Mouse (Mus musculus): Measurements from ENCODE around the gene Gabbr2.

DNA sequence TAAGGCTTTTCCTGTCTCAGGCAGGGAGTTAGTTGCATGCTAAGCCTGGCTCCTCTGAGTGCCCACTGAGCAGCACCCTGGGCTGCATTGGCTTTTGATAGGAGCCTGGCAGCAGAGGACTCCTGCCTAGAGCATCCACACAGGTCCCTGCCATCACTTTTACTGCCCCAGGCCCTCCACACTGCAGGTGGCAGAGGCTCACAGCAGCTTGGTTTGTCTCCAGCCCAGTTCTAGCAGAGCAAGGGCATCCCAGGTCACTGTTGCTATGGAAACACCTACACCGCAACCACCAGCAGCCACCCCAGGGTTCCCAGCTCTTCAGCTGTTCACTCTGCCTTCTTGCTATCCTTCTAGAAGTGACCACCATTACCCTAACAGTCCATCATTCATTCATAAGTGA is 263.4 kb downstream of the Gabbr2 start:
- TF ChIP-seq EP300 (optimal IDR thresholded peaks at IDR 0.05) (no peak), CTCF (IDR thresholded peaks at IDR 0.05; ENCODE audit: low read depth) (no peak)

Data from stomach, postnatal 0 days (tissue).